Mouse (Mus musculus): ENCODE measurements around the gene Olfr1133. TPM values are rescaled to one million over a fixed set of nuclear protein-coding genes. Genes with fewer than 3 reads are reported as not detected.
"Not testable (repeated sequence)": the region's sequence is repeated elsewhere in the genome, so short reads cannot be mapped to it uniquely, and the experiment has no call there.

Gene Olfr1133
- polyA plus RNA-seq (2015; fragmentation: Nextera tagmentation; extraction: Ambion mirVana), result not detected in 2 replicates

DNA sequence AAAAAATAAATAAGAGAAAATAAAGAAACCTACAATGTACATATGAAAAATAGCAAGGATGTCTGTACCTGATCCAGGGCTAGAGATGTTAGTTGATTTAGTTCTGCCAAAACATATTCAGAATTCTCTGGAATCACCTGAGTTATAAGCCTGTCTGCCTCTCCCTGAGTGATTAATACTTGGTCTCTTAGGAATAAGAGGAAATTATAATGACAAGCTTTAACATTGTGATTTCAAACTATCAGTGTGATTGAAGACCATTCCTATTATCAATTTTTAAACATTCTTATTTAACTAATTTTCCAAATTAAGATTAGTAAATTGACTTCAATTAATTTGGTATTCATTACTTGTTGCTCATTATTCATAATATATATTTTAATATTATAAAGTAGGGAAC is at the start of gene Olfr1133:
Gene Olfr1133 (minus strand): TSS at position 101 of the 400 bp plus-strand sequence.
- no peak for TF ChIP-seq CTCF (IDR thresholded peaks at IDR 0.05; ENCODE audit: low read depth)
- DNase-seq (ENCODE audit: low spot score) (no peak), ATAC-seq (replicated peaks; ENCODE audit: low FRiP score, low read depth) (no peak)
- Histone ChIP-seq H3K36me3 (ENCODE audit: insufficient read depth, low read length) (no peaks in the 10 kb centered on the region), H3K9me3 (replicated peaks; ENCODE audit: low read length) (no peaks in the 10 kb centered on the region), H3K27ac (no peak within 1 kb of the TSS), H3K4me3 (replicated peaks; ENCODE audit: low read depth, low read length) (no peak within 1 kb of the TSS), H3K27me3 (ENCODE audit: insufficient read depth, low read length) (no peaks in the 10 kb centered on the region), H3K9ac (ENCODE audit: low read depth, low read length) (no peak within 1 kb of the TSS), H3K4me2 (ENCODE audit: low read length) (no peak within 1 kb of the TSS), H3K4me1 (replicated peaks; ENCODE audit: insufficient read depth, low read length) (no peaks in the 10 kb centered on the region)

DNA sequence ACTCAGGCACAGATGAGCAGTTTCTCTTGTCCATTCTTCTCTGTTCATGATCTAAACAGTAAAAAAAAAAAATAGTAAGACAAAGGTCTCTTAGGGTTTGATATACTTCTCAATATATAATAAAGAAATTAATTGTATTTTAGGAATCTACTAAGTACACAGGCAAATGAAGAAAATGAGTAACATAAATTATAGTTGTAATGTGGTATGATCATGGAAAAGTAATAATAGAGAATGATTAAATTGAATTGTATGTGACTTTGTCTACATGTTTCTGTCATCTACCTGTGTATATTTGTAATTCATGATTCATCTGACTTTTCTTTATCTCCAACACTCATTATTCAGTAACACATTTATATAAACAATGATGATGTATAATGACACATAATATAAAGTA is 46.7 kb upstream of the Olfr1133 start, which contains the start of gene Olfr1136:
Gene Olfr1136 (minus strand): TSS at position 101 of the 400 bp plus-strand sequence.
- Histone ChIP-seq H3K4me2 (ENCODE audit: low read length) (no peak within 1 kb of the TSS), H3K9me3 (replicated peaks; ENCODE audit: low read length) (no peaks in the 10 kb centered on the region), H3K4me3 (replicated peaks; ENCODE audit: low read depth, low read length) (no peak within 1 kb of the TSS), H3K27ac (no peak within 1 kb of the TSS), H3K4me1 (replicated peaks; ENCODE audit: insufficient read depth, low read length) (no peaks in the 10 kb centered on the region), H3K9ac (ENCODE audit: low read depth, low read length) (no peak within 1 kb of the TSS), H3K36me3 (ENCODE audit: insufficient read depth, low read length) (no peaks in the 10 kb centered on the region), H3K27me3 (ENCODE audit: insufficient read depth, low read length) (no peaks in the 10 kb centered on the region)
- DNase-seq (ENCODE audit: low spot score), result no peak
- ATAC-seq (replicated peaks; ENCODE audit: low FRiP score, low read depth), result no peak
- no peak for TF ChIP-seq CTCF (IDR thresholded peaks at IDR 0.05; ENCODE audit: low read depth)

DNA sequence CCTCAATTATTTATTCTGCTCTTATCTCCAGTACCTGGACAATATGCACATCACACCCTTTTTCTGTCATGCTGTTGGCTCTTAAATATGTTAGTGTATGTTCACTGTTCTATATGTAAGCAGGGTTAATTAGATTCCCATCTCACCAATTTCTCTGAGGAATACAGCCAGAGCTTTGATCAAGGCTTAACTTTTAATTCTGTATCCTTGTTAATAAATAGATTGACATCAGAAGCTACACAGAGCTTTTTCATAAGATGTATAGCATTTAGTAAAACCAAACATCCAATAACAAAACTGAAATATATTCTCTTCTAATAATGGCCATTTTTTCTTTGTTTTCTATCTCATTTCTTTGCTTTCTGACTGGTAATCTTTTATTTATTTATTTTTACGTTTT is 26.4 kb upstream of the Olfr1133 start, which contains the start of gene Olfr1135:
Gene Olfr1135 (minus strand): TSS at position 101 of the 400 bp plus-strand sequence.
- Histone ChIP-seq H3K4me1 (replicated peaks; ENCODE audit: insufficient read depth, low read length) (no peaks in the 10 kb centered on the region), H3K4me2 (ENCODE audit: low read length) (no peak within 1 kb of the TSS), H3K9me3 (replicated peaks; ENCODE audit: low read length) (no peaks in the 10 kb centered on the region), H3K36me3 (ENCODE audit: insufficient read depth, low read length) (no peaks in the 10 kb centered on the region), H3K27me3 (ENCODE audit: insufficient read depth, low read length) (no peaks in the 10 kb centered on the region), H3K9ac (ENCODE audit: low read depth, low read length) (no peak within 1 kb of the TSS), H3K4me3 (replicated peaks; ENCODE audit: low read depth, low read length) (no peak within 1 kb of the TSS), H3K27ac (no peak within 1 kb of the TSS)
- TF ChIP-seq CTCF (IDR thresholded peaks at IDR 0.05; ENCODE audit: low read depth), result no peak
- ATAC-seq (replicated peaks; ENCODE audit: low FRiP score, low read depth) (no peak), DNase-seq (ENCODE audit: low spot score) (no peak)
- WGBS, result 6% methylated on average over 1 of the region's 1 CpGs

DNA sequence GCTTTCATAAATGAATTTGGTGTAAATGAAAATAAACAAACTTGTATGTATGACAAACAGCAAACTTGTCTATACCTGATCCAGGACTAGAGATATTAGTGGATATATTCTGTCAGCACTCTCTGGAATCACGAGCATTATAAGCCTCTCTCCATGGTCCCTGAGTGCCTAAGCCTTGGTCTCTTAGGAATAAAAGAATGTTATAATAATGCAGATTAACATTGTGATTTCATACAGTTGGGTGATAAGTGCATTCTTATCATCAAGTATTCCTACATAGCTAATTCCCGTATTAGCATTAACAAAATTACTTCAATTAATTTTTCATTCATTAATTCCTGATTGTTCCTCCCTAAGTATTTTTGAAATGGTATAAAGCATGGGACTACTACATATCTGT is 11.2 kb upstream of the Olfr1133 start, which contains the start of gene Olfr1134:
Gene Olfr1134 (minus strand): TSS at position 101 of the 400 bp plus-strand sequence.
- Histone ChIP-seq H3K4me2 (ENCODE audit: low read length) (no peak within 1 kb of the TSS), H3K27ac (no peak within 1 kb of the TSS), H3K4me3 (replicated peaks; ENCODE audit: low read depth, low read length) (no peak within 1 kb of the TSS), H3K4me1 (replicated peaks; ENCODE audit: insufficient read depth, low read length) (no peaks in the 10 kb centered on the region), H3K36me3 (ENCODE audit: insufficient read depth, low read length) (no peaks in the 10 kb centered on the region), H3K9ac (ENCODE audit: low read depth, low read length) (no peak within 1 kb of the TSS), H3K9me3 (replicated peaks; ENCODE audit: low read length) (no peaks in the 10 kb centered on the region), H3K27me3 (ENCODE audit: insufficient read depth, low read length) (no peaks in the 10 kb centered on the region)
- ATAC-seq (replicated peaks; ENCODE audit: low FRiP score, low read depth), result no peak
- no peak for TF ChIP-seq CTCF (IDR thresholded peaks at IDR 0.05; ENCODE audit: low read depth)
- WGBS, result 84% methylated on average over 2 of the region's 2 CpGs
- DNase-seq (ENCODE audit: low spot score), result no peak

DNA sequence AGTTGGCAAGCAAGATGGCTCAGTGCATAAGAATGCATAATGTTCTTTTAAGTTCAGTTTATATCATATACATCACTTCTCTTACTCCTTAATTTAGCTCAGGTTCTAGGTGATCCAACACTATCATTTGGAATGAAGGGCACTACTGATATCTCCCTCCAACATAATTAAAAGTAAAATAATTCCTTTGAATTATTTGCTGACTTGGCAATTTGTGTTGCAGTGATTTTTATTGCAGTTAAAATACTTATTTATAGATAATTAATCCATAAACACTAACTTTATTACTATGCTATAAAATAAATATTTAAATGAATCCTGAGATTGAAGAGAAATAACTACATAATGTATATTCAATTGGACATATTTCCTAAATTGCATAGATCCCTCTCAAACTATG is 4.7 kb downstream of the Olfr1133 start:
- ATAC-seq (replicated peaks; ENCODE audit: low FRiP score, low read depth), result no peak
- H3K9me3 ChIP-seq (replicated peaks; ENCODE audit: low read length), result no peaks in the 10 kb centered on the region
- no peaks in the 10 kb centered on the region for H3K4me1 ChIP-seq (replicated peaks; ENCODE audit: insufficient read depth, low read length)
- H3K36me3 ChIP-seq (ENCODE audit: insufficient read depth, low read length), result no peaks in the 10 kb centered on the region
- no peak for DNase-seq (ENCODE audit: low spot score)
- H3K27me3 ChIP-seq (ENCODE audit: insufficient read depth, low read length), result no peaks in the 10 kb centered on the region
- no peak overlapping the region for H3K27ac ChIP-seq
- H3K9ac ChIP-seq (ENCODE audit: low read depth, low read length), result no peak overlapping the region
- no peak overlapping the region for H3K4me3 ChIP-seq (replicated peaks; ENCODE audit: low read depth, low read length)
- TF ChIP-seq CTCF (IDR thresholded peaks at IDR 0.05; ENCODE audit: low read depth), result no peak
- no peak overlapping the region for H3K4me2 ChIP-seq (ENCODE audit: low read length)

DNA sequence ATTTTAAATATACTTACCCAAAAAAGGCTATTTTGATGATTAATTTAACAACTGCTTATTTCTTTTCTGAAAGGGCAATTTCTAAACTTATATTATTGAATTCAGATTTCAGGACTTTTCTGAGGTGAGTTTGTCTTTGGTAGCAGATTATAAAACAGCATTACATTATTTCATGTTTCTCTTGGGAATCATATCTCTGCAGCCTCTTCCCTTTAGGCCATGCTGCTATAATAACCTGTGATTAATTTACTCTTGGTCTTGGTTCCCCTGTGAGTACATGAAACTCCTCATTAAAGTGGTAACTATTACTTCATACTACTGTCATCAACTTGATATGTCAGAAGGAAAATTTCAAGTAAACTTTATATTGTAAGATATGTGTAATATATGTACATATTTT is 9.7 kb downstream of the Olfr1133 start, which contains the start of gene Olfr1132:
Gene Olfr1132 (minus strand): TSS at position 101 of the 400 bp plus-strand sequence.
- no peaks in the 10 kb centered on the region for H3K27me3 ChIP-seq (ENCODE audit: insufficient read depth, low read length)
- H3K4me2 ChIP-seq (ENCODE audit: low read length), result no peak within 1 kb of the TSS
- no peak for TF ChIP-seq CTCF (IDR thresholded peaks at IDR 0.05; ENCODE audit: low read depth)
- no peak within 1 kb of the TSS for H3K4me3 ChIP-seq (replicated peaks; ENCODE audit: low read depth, low read length)
- ATAC-seq (replicated peaks; ENCODE audit: low FRiP score, low read depth) (no peak), DNase-seq (ENCODE audit: low spot score) (no peak)
- no peaks in the 10 kb centered on the region for H3K36me3 ChIP-seq (ENCODE audit: insufficient read depth, low read length)
- H3K9me3 ChIP-seq (replicated peaks; ENCODE audit: low read length), result no peaks in the 10 kb centered on the region
- no peak within 1 kb of the TSS for H3K27ac ChIP-seq
- no peak within 1 kb of the TSS for H3K9ac ChIP-seq (ENCODE audit: low read depth, low read length)
- H3K4me1 ChIP-seq (replicated peaks; ENCODE audit: insufficient read depth, low read length), result no peaks in the 10 kb centered on the region

DNA sequence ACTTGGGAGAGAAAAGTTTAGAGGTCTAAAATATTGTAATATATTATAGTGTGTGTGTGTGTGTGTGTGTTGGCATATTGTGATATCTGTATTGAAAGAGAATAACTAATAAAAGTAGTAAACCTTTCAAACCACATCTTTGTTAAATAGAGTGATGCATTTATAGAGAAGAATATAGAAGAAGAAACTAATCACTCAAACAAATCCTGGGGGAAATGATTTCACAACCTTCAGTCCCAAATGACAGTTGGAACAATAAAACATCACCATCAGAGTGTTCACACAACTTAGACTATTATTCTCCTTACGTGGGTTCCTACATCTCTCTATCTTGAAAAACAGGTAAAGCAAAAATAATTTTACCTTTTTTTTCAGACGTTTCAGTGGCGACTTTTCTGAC is 20.4 kb downstream of the Olfr1133 start, which contains the start of gene Olfr1131:
Gene Olfr1131 (plus strand): TSS at position 301 of the 400 bp plus-strand sequence.
- ATAC-seq (replicated peaks; ENCODE audit: low FRiP score, low read depth) (no peak), DNase-seq (ENCODE audit: low spot score) (no peak)
- no peaks in the 10 kb centered on the region for H3K27me3 ChIP-seq (ENCODE audit: insufficient read depth, low read length)
- no peaks in the 10 kb centered on the region for H3K4me1 ChIP-seq (replicated peaks; ENCODE audit: insufficient read depth, low read length)
- H3K9me3 ChIP-seq (replicated peaks; ENCODE audit: low read length), result no peaks in the 10 kb centered on the region
- H3K27ac ChIP-seq, result no peak within 1 kb of the TSS
- H3K9ac ChIP-seq (ENCODE audit: low read depth, low read length), result no peak within 1 kb of the TSS
- 67% methylated on average over 3 of the region's 3 CpGs for WGBS
- H3K36me3 ChIP-seq (ENCODE audit: insufficient read depth, low read length), result no peaks in the 10 kb centered on the region
- no peak within 1 kb of the TSS for H3K4me3 ChIP-seq (replicated peaks; ENCODE audit: low read depth, low read length)
- no peak for TF ChIP-seq CTCF (IDR thresholded peaks at IDR 0.05; ENCODE audit: low read depth)
- no peak within 1 kb of the TSS for H3K4me2 ChIP-seq (ENCODE audit: low read length)

DNA sequence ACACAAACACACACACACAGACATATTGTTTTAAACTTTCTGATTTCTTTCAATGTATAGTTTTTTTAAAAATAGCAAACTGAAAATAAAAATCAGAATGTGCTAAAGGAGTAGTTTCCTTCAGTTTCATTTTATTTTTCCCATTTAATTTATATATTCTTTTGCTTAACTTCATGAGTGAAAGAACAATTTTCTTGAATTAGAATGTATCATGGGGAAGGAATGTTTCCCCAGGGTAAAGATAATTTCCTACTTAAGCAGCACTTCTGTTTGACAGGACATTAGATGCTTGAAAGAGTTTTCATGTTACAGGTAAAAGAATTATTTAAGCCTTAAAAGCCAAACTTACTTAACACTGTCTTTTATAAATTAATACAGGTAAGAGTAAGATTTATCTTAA is 41.3 kb downstream of the Olfr1133 start, which contains the start of gene Olfr1130:
Gene Olfr1130 (plus strand): TSS at position 301 of the 400 bp plus-strand sequence.
- H3K27me3 ChIP-seq (ENCODE audit: insufficient read depth, low read length); H3K4me1 ChIP-seq (replicated peaks; ENCODE audit: insufficient read depth, low read length); H3K4me2 ChIP-seq (ENCODE audit: low read length); H3K27ac ChIP-seq; ATAC-seq (replicated peaks; ENCODE audit: low FRiP score, low read depth); H3K9ac ChIP-seq (ENCODE audit: low read depth, low read length); H3K4me3 ChIP-seq (replicated peaks; ENCODE audit: low read depth, low read length); H3K9me3 ChIP-seq (replicated peaks; ENCODE audit: low read length); H3K36me3 ChIP-seq (ENCODE audit: insufficient read depth, low read length); DNase-seq (ENCODE audit: low spot score): not testable (repeated sequence)

Measured in kidney, postnatal 0 days (tissue).